Mouse (Mus musculus): ENCODE measurements around the gene Rasgrf2.

- no peak for TF ChIP-seq POLR2A (IDR thresholded peaks at IDR 0.05; ENCODE audit: control insufficient read depth, extremely low read depth, insufficient read depth, low read length, poor library complexity)
- no peak for TF ChIP-seq CTCF (IDR thresholded peaks at IDR 0.05; ENCODE audit: borderline replicate concordance, control insufficient read depth, extremely low read depth, insufficient read depth, low read length, poor library complexity)
Measured at GRCm38 (mm10) chr13:91976971-91977370, 154.5 kb downstream of the Rasgrf2 start.
